Mouse (Mus musculus) embryonic facial prominence, embryonic 15.5 days (tissue): ENCODE measurements around the gene Apoo. TPM values are rescaled to one million over a fixed set of nuclear protein-coding genes. Genes with fewer than 3 reads are reported as not detected.
"Not testable (repeated sequence)": the region's sequence is repeated elsewhere in the genome, so short reads cannot be mapped to it uniquely, and the experiment has no call there.

Experiments used
- ATAC-seq: fragments of 200-750 bp; cut with Nextera tagmentation; 2 replicates; pipeline ENCODE4 v1.8.0; 2017; ENCODE audit warnings: low read depth, moderate TSS enrichment; ENCODE audit not compliant: insufficient number of reproducible peaks, low FRiP score, low TSS enrichment
- H3K27ac ChIP-seq: fragments of 300-500 bp; sonication (generic); replicated peaks from 2 replicates; pipeline ENCODE4 v1.5.1; 2015; ENCODE audit warnings: mild to moderate bottlenecking, inconsistent platforms
- H3K27me3 ChIP-seq: fragments of 300-500 bp; sonication (generic); 2 replicates; pipeline ENCODE4 v1.6.1; 2015; ENCODE audit warnings: inconsistent platforms
- H3K36me3 ChIP-seq: fragments of 300-500 bp; sonication (generic); 2 replicates; pipeline ENCODE4 v1.6.1; 2015; ENCODE audit warnings: mild to moderate bottlenecking, inconsistent platforms
- H3K4me1 ChIP-seq: fragments of 300-500 bp; sonication (generic); 2 replicates; pipeline ENCODE4 v1.6.1; 2015; ENCODE audit warnings: inconsistent platforms
- H3K4me2 ChIP-seq: fragments of 300-500 bp; sonication (generic); replicated peaks from 2 replicates; pipeline ENCODE4 v1.6.1; 2015; ENCODE audit warnings: mild to moderate bottlenecking, inconsistent platforms
- H3K4me3 ChIP-seq: fragments of 300-500 bp; sonication (generic); replicated peaks from 2 replicates; pipeline ENCODE4 v1.5.1; 2015; ENCODE audit warnings: mild to moderate bottlenecking, inconsistent platforms
- H3K9ac ChIP-seq: fragments of 300-500 bp; sonication (generic); 2 replicates; pipeline ENCODE4 v1.6.1; 2015; ENCODE audit warnings: inconsistent platforms
- H3K9me3 ChIP-seq: fragments of 300-500 bp; sonication (generic); replicated peaks from 2 replicates; pipeline ENCODE4 v1.6.1; 2016; ENCODE audit warnings: inconsistent platforms
- WGBS: fragments of 180-500 bp; shearing (Covaris S2); methylation state at CpG from one replicate; pipeline ENCODE4 v1.1.7; 2015; 5-methylcytosine and 5-hydroxymethylcytosine counted together
- polyA plus RNA-seq: library from polyadenylated mRNA; unstranded; fragments of >200 nt; fragmentation: Nextera tagmentation; extraction: Ambion mirVana; gene quantifications from 2 replicates; pipeline ENCODE4 v1.2.1, GENCODE M21; 2015

The Apoo gene
- 61.3 and 71.3 TPM in 2 replicates for polyA plus RNA-seq

DNA sequence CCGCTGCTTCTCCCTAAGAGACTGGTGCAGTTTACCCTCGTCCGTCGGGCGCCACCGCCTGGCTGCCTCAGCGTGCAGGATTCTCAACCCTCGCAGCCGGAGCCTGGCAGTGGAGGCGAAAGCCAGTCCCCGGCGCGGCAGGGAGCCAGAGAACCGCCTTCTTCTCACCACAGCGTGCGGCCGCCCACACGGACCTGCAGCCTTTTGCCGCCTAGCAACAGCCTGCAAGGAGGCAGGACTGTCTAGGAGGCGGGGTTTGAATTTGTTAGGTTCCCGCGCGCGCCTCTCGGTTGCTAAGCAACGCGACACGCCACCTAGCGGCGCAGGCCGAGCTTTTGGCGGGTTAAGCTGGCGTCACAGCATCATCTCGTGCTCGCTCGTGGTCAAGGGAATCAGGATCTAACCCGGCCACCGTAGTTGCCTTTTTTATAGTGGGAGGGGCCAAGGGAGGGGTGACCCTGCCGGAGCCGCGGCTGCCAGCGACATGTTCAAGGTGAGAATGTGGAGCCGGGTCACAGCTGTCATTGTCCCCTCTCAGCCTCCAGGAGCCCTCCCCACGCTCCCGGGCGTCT, at the start of gene Apoo, which contains the start of gene Fam90a1b:
Gene Apoo, plus strand, starts transcription at position 448 of the 572 bp plus-strand sequence.
Gene Fam90a1b, minus strand, starts transcription at position 108 of the 572 bp plus-strand sequence.
- no peaks in the 10 kb centered on the region for H3K9me3 ChIP-seq
- ATAC-seq = peak; percentile 98
- H3K27me3 ChIP-seq = peaks cover 41% of the 10 kb centered on the region
- H3K4me2 ChIP-seq = peak within 1 kb of the TSS; percentile 49
- H3K27ac ChIP-seq = 0 out of 2 replicates have a peak within 1 kb of the TSS, but pooled peaks have one; percentile 39
- H3K36me3 ChIP-seq = no peaks in the 10 kb centered on the region
- H3K4me3 ChIP-seq = peak within 1 kb of the TSS; percentile 62
- whole genome bisulfite sequencing = 19% methylated on average over 46 of the region's 46 CpGs
- peak within 1 kb of the TSS; percentile 18; the same call in 1 of the 2 replicates for H3K9ac ChIP-seq
- no peaks in the 10 kb centered on the region for H3K4me1 ChIP-seq

DNA sequence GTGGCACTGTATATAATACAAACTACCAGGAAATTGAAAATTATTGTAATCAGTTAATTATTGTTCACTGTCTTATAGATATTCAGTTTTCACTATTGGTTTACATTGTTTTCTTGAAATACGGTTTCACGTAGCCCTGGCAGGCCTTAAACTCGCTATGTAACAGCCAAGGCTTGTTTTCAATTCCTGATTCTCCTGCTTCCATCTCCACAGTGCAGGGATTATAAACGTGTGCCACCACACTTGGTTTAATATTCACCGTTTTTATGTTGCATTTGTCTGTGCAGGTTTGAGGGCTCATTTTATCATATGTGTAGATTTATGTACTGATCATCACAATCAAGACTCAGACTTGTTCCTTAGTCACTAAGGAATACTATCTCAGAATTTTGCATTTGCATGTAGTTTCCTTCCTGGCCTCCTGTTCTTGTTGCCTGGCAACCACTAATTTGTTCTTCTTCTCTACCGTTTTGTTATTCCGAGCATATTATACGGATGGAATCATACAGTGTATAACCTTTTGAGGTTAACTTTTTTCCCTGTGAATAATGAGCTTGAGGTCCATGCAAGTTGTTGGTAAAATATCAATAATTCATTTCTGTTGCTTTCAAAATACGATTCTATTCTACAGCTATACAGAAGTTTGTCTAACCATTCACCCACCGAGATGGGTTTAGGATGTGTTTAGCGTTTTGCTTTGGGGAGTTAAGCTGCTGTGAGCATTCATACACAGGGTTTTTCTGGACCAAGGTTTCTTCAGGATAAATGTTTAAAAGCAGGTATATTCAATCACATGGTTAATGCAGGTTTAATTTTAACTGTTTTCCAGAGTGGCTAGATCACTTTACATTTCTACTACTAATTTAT, 45.6 kb upstream of the Apoo start:
- no peak overlapping the region for H3K4me3 ChIP-seq

DNA sequence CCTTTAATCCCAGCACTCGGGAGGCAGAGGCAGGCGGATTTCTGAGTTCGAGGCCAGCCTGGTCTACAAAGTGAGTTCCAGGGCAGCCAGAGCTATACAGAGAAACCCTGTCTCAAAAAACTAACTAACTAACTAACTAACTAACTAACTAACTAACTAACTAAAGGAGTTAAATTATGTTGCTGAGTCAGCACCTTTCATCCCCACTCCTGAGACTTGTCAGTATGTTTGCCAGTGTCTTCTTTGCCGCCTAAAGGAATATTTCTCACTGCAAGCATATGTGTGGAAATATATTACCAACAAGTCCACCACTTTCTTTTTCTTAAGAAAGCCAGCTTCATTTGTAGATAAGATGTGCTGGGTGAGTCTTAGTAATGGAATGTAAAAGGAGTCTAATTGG, 23.3 kb upstream of the Apoo start:
- not testable (repeated sequence) for H3K4me3 ChIP-seq, H3K36me3 ChIP-seq, H3K27ac ChIP-seq, H3K4me2 ChIP-seq, ATAC-seq, H3K9ac ChIP-seq, H3K9me3 ChIP-seq, H3K4me1 ChIP-seq
- WGBS = 88% methylated on average over 4 of the region's 4 CpGs
- H3K27me3 ChIP-seq = peaks cover 22% of the 10 kb centered on the region

More for the DNA sequence above, 45.6 kb upstream of the Apoo start:
- Histone ChIP-seq H3K4me2 (no peak overlapping the region), H3K4me1 (no peaks in the 10 kb centered on the region), H3K9ac (no peak overlapping the region), H3K36me3 (no peaks in the 10 kb centered on the region), H3K27ac (no peak overlapping the region), H3K27me3 (peaks cover 14% of the 10 kb centered on the region), H3K9me3 (no peaks in the 10 kb centered on the region)
- 77% methylated on average over 11 of the region's 11 CpGs for WGBS
- ATAC-seq = no peak

DNA sequence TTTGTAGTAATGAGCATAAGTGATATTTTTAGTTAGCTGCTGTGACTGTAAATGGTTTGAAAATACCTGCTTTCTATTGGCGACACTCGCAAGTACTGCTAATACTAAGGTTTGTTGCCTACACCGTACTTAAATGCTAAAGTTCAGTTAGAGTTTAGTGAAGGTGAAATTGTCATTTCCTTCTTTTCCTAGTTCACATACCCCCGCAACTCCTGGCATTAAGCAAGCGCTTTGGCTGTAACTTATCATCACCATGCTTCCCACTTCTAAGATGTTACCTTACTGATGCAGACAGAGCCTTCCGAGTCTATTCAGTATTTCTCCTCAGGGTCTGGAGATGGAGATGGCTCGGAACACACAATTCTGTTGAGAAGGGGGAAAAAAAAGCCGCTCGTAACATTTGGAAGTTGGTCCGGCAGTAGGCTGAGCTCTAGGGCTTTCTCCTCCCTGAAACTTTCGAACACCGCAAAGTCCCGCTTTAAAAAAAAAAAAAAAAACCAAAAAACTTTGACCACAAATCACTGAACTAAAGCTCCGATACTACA, 1.5 kb upstream of the Apoo start:
- no peak overlapping the region for H3K9ac ChIP-seq
- no peak for ATAC-seq
- 0 out of 2 replicates have a peak overlapping the region, but pooled peaks have one; percentile 62 for H3K4me3 ChIP-seq
- no peaks in the 10 kb centered on the region for H3K36me3 ChIP-seq
- H3K9me3 ChIP-seq = no peaks in the 10 kb centered on the region
- WGBS = 22% methylated on average over 14 of the region's 14 CpGs
- H3K4me2 ChIP-seq = peak overlapping the region; percentile 49; the same call in 1 of the 2 replicates
- H3K27me3 ChIP-seq = peaks cover 44% of the 10 kb centered on the region
- H3K4me1 ChIP-seq = no peaks in the 10 kb centered on the region
- H3K27ac ChIP-seq = no peak overlapping the region

DNA sequence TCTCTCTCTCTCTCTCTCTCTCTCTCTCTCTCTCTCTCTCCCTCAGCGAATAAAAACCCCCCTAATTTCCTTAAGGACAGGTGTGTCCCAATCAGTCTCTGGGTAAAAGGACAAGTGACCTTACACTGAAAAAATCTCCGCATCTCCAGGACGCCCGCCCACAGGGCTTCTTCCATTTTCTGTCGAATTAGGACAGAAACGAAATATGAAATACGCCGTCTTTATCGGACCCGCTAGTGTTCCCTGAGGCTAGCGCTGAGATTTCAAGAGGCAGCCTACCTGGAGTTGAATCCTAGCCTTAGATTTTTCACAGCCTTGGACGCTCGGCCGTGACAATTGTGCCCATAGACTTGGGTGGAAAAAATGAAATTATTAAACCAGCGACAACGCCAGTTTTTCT, 888 bp upstream of the Apoo start:
- Histone ChIP-seq H3K27me3 (peaks cover 44% of the 10 kb centered on the region), H3K9ac (no peak overlapping the region), H3K4me2 (peak overlapping the region; percentile 49), H3K9me3 (no peaks in the 10 kb centered on the region), H3K4me1 (no peaks in the 10 kb centered on the region), H3K27ac (no peak overlapping the region), H3K4me3 (peak overlapping the region; percentile 62), H3K36me3 (no peaks in the 10 kb centered on the region)
- WGBS = 16% methylated on average over 16 of the region's 16 CpGs
- no peak for ATAC-seq

- Histone ChIP-seq H3K9ac (peak overlapping the region; percentile 18; the same call in 1 of the 2 replicates), H3K27me3 (peaks cover 37% of the 10 kb centered on the region), H3K4me1 (no peaks in the 10 kb centered on the region), H3K9me3 (no peaks in the 10 kb centered on the region), H3K4me3 (peak overlapping the region; percentile 62), H3K4me2 (peak overlapping the region; percentile 44), H3K36me3 (no peaks in the 10 kb centered on the region), H3K27ac (0 out of 2 replicates have a peak overlapping the region, but pooled peaks have one; percentile 39)
- ATAC-seq = no peak
- WGBS = 24% methylated on average over 15 of the region's 17 CpGs
These were observed 331 bp downstream of the Apoo start for GRCm38 (mm10) chrX:94367248-94367647.

- H3K9me3 ChIP-seq = no peaks in the 10 kb centered on the region
- no peak overlapping the region for H3K4me3 ChIP-seq
- no peak overlapping the region for H3K27ac ChIP-seq
- H3K9ac ChIP-seq = no peak overlapping the region
- no peak overlapping the region for H3K4me2 ChIP-seq
- WGBS = 78% methylated on average over 5 of the region's 5 CpGs
- H3K27me3 ChIP-seq = peaks cover 6% of the 10 kb centered on the region; the same call in 1 of the 2 replicates
- H3K4me1 ChIP-seq = no peaks in the 10 kb centered on the region
- no peaks in the 10 kb centered on the region for H3K36me3 ChIP-seq
- no peak for ATAC-seq
These were observed 11.8 kb downstream of the Apoo start for GRCm38 (mm10) chrX:94378734-94379133.

DNA sequence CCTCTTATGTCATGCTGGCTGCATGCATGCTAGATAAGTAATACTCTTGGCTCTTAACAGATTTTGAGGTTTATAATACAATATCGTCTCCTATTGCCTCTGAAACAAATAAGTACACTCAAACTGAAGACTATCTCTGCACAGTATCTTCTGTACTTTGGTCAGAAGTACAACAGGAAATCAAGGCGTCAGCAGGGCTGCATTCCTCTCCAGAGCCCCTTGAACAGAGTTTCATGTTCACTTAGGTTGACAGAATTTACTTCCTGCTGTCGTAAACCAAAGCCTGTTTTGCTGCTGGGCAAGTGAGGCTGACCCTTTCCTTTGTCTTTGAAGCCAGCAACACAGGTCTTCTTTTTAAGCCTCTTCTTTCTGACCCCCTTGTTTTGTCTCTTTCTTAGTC, 42.1 kb downstream of the Apoo start:
- no peaks in the 10 kb centered on the region for H3K9me3 ChIP-seq
- no peak overlapping the region for H3K9ac ChIP-seq
- H3K4me3 ChIP-seq = no peak overlapping the region
- no peaks in the 10 kb centered on the region for H3K36me3 ChIP-seq
- no peaks in the 10 kb centered on the region for H3K4me1 ChIP-seq
- no peaks in the 10 kb centered on the region; the same call in 1 of the 2 replicates for H3K27me3 ChIP-seq
- no peak overlapping the region for H3K27ac ChIP-seq
- WGBS = 46% methylated on average over 3 of the region's 3 CpGs
- ATAC-seq = no peak
- no peak overlapping the region for H3K4me2 ChIP-seq

DNA sequence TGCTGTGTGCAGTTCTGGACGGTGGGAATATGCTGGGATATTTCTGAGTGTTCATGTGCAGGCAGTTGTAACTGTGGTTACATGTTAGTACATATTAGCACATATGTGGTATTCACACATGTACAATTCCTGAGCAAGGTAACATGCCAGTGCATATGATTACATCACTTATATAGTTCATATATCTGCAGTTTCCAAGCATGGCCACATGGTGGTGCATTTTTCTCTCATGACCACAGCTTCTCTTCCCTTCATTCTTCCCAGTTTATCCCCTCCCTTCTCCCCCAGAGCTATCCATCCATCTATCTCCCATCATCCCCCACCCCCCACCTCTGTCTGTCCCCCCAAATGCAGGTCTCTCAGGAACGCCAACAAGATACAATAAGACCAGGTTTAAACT, 53.3 kb downstream of the Apoo start:
- Histone ChIP-seq H3K4me2 (no peak overlapping the region), H3K27ac (no peak overlapping the region), H3K4me1 (no peaks in the 10 kb centered on the region), H3K9me3 (no peaks in the 10 kb centered on the region), H3K9ac (no peak overlapping the region), H3K4me3 (no peak overlapping the region), H3K27me3 (no peaks in the 10 kb centered on the region), H3K36me3 (no peaks in the 10 kb centered on the region)
- ATAC-seq = no peak
- 91% methylated on average over 2 of the region's 2 CpGs for WGBS

GRCm38 (mm10) chrX:94431548-94432375, 64.8 kb downstream of the Apoo start:
- H3K4me1 ChIP-seq = no peaks in the 10 kb centered on the region
- no peak overlapping the region for H3K9ac ChIP-seq
- no peak overlapping the region for H3K4me3 ChIP-seq
- WGBS = 41% methylated on average over 9 of the region's 9 CpGs
- H3K27me3 ChIP-seq = peaks cover 9% of the 10 kb centered on the region
- H3K27ac ChIP-seq = no peak overlapping the region
- H3K9me3 ChIP-seq = no peaks in the 10 kb centered on the region
- H3K4me2 ChIP-seq = no peak overlapping the region
- no peaks in the 10 kb centered on the region for H3K36me3 ChIP-seq
- ATAC-seq = no peak
